Mouse (Mus musculus): ENCODE data around the gene Mrpl21. TPM values are rescaled to one million over a fixed set of nuclear protein-coding genes. Genes with fewer than 3 reads are reported as not detected.

Gene Mrpl21
- polyA plus RNA-seq, 1 experiment from 2014 or later, result 104 TPM

DNA sequence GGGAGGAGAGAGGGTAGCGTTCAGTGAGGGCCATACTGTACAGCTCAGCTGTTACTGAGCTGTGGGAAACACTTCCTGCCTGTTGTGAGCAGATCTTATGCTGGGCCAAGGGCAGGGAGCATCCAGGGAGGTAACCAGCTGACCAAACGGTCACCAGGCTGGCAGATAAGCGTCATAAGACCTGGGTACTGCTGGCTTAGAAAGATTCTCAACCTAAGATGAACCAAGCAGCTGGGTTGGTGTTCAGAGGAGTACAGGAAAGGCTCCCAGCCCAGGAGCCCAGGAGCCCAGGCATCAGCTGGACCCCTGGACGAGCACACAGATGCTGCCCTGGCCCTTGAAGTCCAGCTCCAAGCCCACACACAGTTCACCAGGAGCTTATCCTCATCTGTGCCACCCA lies 15.4 kb upstream of the Mrpl21 start:
- Histone ChIP-seq H3K9me3 (ENCODE audit: control insufficient read depth, low read length) (no peaks in the 10 kb centered on the region), H3K27me3 (ENCODE audit: control insufficient read depth, insufficient read depth, low read length) (no peaks in the 10 kb centered on the region), H3K27ac (ENCODE audit: low read depth, low read length) (no peak overlapping the region), H3K9ac (replicated peaks; ENCODE audit: low read depth, low read length) (no peak overlapping the region), H3K4me2 (ENCODE audit: low read depth, low read length) (no peak overlapping the region), H3K4me3 (ENCODE audit: low read depth, low read length) (no peak overlapping the region), H3K4me1 (ENCODE audit: control insufficient read depth, insufficient read depth, low read length) (no peaks in the 10 kb centered on the region), H3K36me3 (ENCODE audit: control insufficient read depth, insufficient read depth, low read length) (peaks cover 72% of the 10 kb centered on the region)
- no peak for ATAC-seq (ENCODE audit: low read depth)
- 94% methylated on average over 4 of the region's 4 CpGs for WGBS

DNA sequence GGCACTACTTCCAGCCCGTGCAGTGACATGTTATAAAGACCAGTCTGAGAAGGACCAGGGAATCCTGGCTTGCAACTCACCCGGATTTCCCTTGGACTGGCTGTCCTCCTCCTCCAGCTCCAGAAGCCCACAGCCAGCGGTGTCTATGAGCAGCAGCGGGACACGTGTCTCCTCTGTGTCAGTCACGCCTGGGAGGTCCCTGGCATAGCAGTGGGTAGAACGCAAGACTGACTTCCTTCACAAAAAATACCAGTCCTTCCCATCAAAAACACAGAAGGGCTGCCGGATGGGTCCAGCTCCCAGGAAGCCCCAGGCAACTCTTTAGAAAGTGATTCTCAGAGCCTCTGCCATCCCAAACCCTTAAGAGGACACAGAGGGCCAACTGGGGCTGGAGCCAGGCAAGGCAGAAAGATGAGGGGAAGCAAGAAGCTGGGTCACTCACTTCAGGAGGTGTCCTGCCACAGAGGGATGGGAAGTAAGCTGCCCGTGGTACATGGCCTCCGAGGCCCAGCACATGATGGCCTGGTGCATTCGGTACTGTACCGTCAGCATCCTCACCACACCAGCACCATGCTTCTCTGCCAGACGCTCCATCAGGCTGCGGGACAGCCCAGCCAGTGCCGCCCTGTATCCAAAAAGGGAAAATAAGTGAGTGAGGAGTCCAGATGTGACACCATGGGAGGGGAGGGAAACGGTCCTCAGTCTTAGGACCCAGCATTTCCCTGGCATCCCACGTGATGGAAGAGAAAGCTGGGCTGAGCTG lies 14.3 kb upstream of the Mrpl21 start:
- no peak for ATAC-seq (ENCODE audit: low read depth)
- Histone ChIP-seq H3K36me3 (ENCODE audit: control insufficient read depth, insufficient read depth, low read length) (peaks cover 80% of the 10 kb centered on the region), H3K4me3 (ENCODE audit: low read depth, low read length) (no peak overlapping the region), H3K9me3 (ENCODE audit: control insufficient read depth, low read length) (no peaks in the 10 kb centered on the region), H3K27me3 (ENCODE audit: control insufficient read depth, insufficient read depth, low read length) (no peaks in the 10 kb centered on the region), H3K4me2 (ENCODE audit: low read depth, low read length) (no peak overlapping the region), H3K9ac (replicated peaks; ENCODE audit: low read depth, low read length) (no peak overlapping the region), H3K4me1 (ENCODE audit: control insufficient read depth, insufficient read depth, low read length) (no peaks in the 10 kb centered on the region), H3K27ac (ENCODE audit: low read depth, low read length) (no peak overlapping the region)
- 94% methylated on average over 17 of the region's 17 CpGs for WGBS

DNA sequence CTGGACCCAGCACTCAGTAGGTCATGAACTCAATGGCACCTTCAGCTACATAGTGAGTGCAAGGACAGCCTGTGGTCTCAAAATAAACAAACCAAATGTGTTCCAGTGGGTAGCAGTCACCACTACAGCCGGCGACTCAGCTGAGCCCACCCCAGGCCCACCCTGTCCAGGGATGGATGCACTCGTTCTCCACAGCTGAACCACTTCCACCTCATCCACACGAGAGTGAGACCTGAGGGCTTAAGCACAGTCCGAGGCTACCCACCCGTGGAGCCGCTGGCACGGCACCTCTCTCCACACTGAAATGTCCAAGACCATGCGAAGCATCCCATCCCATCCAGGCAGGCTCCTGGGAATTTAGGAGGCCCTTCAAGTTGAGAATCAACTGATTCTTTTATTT lies 13.4 kb upstream of the Mrpl21 start:
- no peak overlapping the region for H3K4me2 ChIP-seq (ENCODE audit: low read depth, low read length)
- no peak for ATAC-seq (ENCODE audit: low read depth)
- no peak overlapping the region for H3K9ac ChIP-seq (replicated peaks; ENCODE audit: low read depth, low read length)
- H3K27ac ChIP-seq (ENCODE audit: low read depth, low read length), result no peak overlapping the region
- no peaks in the 10 kb centered on the region for H3K4me1 ChIP-seq (ENCODE audit: control insufficient read depth, insufficient read depth, low read length)
- no peak overlapping the region for H3K4me3 ChIP-seq (ENCODE audit: low read depth, low read length)
- H3K9me3 ChIP-seq (ENCODE audit: control insufficient read depth, low read length), result no peaks in the 10 kb centered on the region
- 92% methylated on average over 9 of the region's 9 CpGs for WGBS
- H3K27me3 ChIP-seq (ENCODE audit: control insufficient read depth, insufficient read depth, low read length), result no peaks in the 10 kb centered on the region
- peaks cover 77% of the 10 kb centered on the region for H3K36me3 ChIP-seq (ENCODE audit: control insufficient read depth, insufficient read depth, low read length)

DNA sequence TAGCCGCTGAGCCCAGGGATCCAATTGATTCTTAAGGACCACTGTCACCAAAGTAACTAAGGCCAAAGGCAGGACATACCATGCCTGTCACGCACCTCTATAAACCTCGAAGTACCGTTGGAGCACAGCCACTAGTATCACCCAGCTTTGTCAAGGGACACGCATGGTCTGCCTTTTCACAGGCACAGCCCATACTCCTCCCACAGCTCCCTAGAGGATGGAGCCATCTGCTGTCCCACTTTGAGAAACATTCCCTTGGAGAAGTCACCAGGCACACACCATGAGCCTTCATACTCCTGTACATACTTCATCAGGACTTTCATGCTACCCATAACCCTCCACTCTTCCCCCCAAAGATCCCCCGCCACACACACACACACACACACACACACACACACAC lies 12.9 kb upstream of the Mrpl21 start:
- Histone ChIP-seq H3K27me3 (ENCODE audit: control insufficient read depth, insufficient read depth, low read length) (no peaks in the 10 kb centered on the region), H3K36me3 (ENCODE audit: control insufficient read depth, insufficient read depth, low read length) (peaks cover 72% of the 10 kb centered on the region), H3K4me3 (ENCODE audit: low read depth, low read length) (no peak overlapping the region), H3K4me1 (ENCODE audit: control insufficient read depth, insufficient read depth, low read length) (no peaks in the 10 kb centered on the region), H3K9ac (replicated peaks; ENCODE audit: low read depth, low read length) (no peak overlapping the region), H3K4me2 (ENCODE audit: low read depth, low read length) (no peak overlapping the region), H3K9me3 (ENCODE audit: control insufficient read depth, low read length) (no peaks in the 10 kb centered on the region), H3K27ac (ENCODE audit: low read depth, low read length) (no peak overlapping the region)
- WGBS, result 92% methylated on average over 6 of the region's 6 CpGs
- ATAC-seq (ENCODE audit: low read depth), result no peak

DNA sequence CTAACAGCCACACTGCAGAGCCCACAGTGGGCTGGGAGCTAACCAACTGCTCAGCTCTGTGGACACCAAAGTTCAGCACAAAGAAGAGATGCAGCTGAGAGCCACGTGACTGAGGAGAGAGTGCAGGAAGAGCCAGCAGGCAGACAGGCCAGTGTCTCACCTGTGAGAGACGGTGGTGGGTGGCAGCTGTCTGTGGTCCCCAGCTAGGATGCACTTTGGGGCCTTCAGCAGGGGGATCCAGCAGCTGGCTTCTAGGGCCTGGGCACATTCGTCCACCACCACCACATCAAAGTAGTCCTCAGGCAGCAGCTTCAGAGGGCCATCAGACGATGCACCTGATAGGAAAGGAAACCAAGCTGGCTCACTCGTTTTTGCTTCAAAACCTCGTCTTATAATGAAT lies 11.3 kb upstream of the Mrpl21 start:
- no peak for ATAC-seq (ENCODE audit: low read depth)
- no peaks in the 10 kb centered on the region for H3K9me3 ChIP-seq (ENCODE audit: control insufficient read depth, low read length)
- peaks cover 64% of the 10 kb centered on the region for H3K36me3 ChIP-seq (ENCODE audit: control insufficient read depth, insufficient read depth, low read length)
- no peaks in the 10 kb centered on the region for H3K4me1 ChIP-seq (ENCODE audit: control insufficient read depth, insufficient read depth, low read length)
- no peak overlapping the region for H3K4me2 ChIP-seq (ENCODE audit: low read depth, low read length)
- H3K27me3 ChIP-seq (ENCODE audit: control insufficient read depth, insufficient read depth, low read length), result no peaks in the 10 kb centered on the region
- H3K9ac ChIP-seq (replicated peaks; ENCODE audit: low read depth, low read length), result no peak overlapping the region
- no peak overlapping the region for H3K4me3 ChIP-seq (ENCODE audit: low read depth, low read length)
- H3K27ac ChIP-seq (ENCODE audit: low read depth, low read length), result no peak overlapping the region
- 89% methylated on average over 6 of the region's 6 CpGs for WGBS

DNA sequence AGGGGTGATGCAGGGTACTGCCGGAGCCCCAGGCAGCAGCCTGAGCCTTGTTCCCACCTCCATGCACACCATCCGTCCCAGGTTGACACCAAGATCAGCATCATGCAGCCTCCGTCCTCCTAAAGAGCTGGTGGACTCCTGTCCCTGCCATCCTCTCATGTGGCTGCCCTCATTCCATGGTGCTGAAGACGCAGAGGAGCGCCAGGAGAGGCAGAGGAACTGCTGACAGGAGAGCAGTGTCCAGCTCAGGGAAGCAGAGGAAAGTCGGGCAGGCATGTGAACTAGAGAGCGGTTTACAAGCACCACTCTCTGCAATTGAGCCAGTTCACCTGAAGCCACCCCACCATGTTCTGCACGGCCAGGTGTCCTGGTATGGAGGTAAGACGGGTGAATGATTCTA lies 9.4 kb upstream of the Mrpl21 start:
- 93% methylated on average over 9 of the region's 9 CpGs for WGBS
- no peak overlapping the region for H3K4me2 ChIP-seq (ENCODE audit: low read depth, low read length)
- no peak overlapping the region for H3K4me3 ChIP-seq (ENCODE audit: low read depth, low read length)
- H3K9ac ChIP-seq (replicated peaks; ENCODE audit: low read depth, low read length), result no peak overlapping the region
- peaks cover 60% of the 10 kb centered on the region for H3K36me3 ChIP-seq (ENCODE audit: control insufficient read depth, insufficient read depth, low read length)
- H3K27ac ChIP-seq (ENCODE audit: low read depth, low read length), result no peak overlapping the region
- no peaks in the 10 kb centered on the region for H3K4me1 ChIP-seq (ENCODE audit: control insufficient read depth, insufficient read depth, low read length)
- ATAC-seq (ENCODE audit: low read depth), result no peak
- no peaks in the 10 kb centered on the region for H3K9me3 ChIP-seq (ENCODE audit: control insufficient read depth, low read length)
- no peaks in the 10 kb centered on the region for H3K27me3 ChIP-seq (ENCODE audit: control insufficient read depth, insufficient read depth, low read length)

DNA sequence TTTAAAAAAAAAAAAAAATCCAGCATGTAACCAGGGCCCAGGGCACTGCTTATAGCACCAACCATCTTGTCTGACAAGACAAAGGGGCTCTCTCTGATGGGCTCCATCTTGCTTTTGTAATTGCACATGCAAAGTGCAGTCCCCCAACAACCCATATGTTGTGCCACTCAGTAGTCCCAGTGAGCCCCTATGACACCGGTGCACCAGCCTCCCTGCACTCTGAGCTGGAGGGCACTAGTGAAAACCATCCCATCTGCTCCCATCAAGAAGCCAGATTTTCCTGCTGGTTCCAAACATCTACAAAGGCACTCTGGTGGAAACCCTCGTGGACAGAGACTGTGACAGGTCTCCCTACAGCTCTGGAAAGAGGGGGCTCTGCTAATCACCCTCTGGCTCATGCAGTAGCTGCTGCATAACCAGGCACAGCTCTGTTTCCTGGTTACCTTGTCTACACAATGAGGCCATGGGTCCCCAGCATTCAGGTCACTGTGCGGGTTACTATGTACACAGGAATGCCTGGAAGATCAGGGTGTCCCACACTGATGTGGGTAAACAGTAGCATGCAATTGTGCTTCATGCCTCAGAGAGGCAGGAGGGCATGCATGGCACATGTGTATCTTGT lies 6.8 kb upstream of the Mrpl21 start:
- no peaks in the 10 kb centered on the region for H3K4me1 ChIP-seq (ENCODE audit: control insufficient read depth, insufficient read depth, low read length)
- H3K4me2 ChIP-seq (ENCODE audit: low read depth, low read length), result no peak overlapping the region
- peaks cover 45% of the 10 kb centered on the region for H3K36me3 ChIP-seq (ENCODE audit: control insufficient read depth, insufficient read depth, low read length)
- no peaks in the 10 kb centered on the region for H3K27me3 ChIP-seq (ENCODE audit: control insufficient read depth, insufficient read depth, low read length)
- WGBS, result 87% methylated on average over 3 of the region's 3 CpGs
- H3K9me3 ChIP-seq (ENCODE audit: control insufficient read depth, low read length), result no peaks in the 10 kb centered on the region
- ATAC-seq (ENCODE audit: low read depth), result no peak
- no peak overlapping the region for H3K27ac ChIP-seq (ENCODE audit: low read depth, low read length)
- no peak overlapping the region for H3K9ac ChIP-seq (replicated peaks; ENCODE audit: low read depth, low read length)
- H3K4me3 ChIP-seq (ENCODE audit: low read depth, low read length), result no peak overlapping the region

DNA sequence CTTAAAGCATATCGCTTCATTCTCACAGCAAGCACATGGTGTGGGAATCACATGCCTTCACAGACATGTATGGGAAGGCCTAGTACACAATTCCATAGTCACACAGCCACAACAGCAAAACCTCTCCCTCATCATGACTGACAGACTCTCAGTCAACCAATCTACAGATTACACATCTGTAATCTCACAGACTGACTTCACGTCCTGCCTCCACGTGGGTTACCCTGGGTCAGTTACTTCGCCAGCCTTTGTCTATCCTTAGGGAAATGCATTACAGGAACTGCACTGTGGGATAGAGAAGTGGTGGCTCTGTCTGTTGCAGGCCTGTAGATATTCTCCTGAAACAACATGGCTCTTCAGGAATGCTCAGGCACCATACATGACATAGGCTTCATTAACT lies 815 bp upstream of the Mrpl21 start:
- Histone ChIP-seq H3K36me3 (ENCODE audit: control insufficient read depth, insufficient read depth, low read length) (peaks cover 21% of the 10 kb centered on the region; the same call in 1 of the 2 replicates), H3K27ac (ENCODE audit: low read depth, low read length) (no peak overlapping the region), H3K9ac (replicated peaks; ENCODE audit: low read depth, low read length) (peak overlapping the region; percentile 76; the same call in 1 of the 2 replicates), H3K4me1 (ENCODE audit: control insufficient read depth, insufficient read depth, low read length) (peaks cover 16% of the 10 kb centered on the region), H3K27me3 (ENCODE audit: control insufficient read depth, insufficient read depth, low read length) (no peaks in the 10 kb centered on the region), H3K4me3 (ENCODE audit: low read depth, low read length) (peak overlapping the region; percentile 81), H3K4me2 (ENCODE audit: low read depth, low read length) (peak overlapping the region; percentile 70), H3K9me3 (ENCODE audit: control insufficient read depth, low read length) (no peaks in the 10 kb centered on the region)
- ATAC-seq (ENCODE audit: low read depth), result no peak
- 71% methylated on average over 4 of the region's 4 CpGs for WGBS

DNA sequence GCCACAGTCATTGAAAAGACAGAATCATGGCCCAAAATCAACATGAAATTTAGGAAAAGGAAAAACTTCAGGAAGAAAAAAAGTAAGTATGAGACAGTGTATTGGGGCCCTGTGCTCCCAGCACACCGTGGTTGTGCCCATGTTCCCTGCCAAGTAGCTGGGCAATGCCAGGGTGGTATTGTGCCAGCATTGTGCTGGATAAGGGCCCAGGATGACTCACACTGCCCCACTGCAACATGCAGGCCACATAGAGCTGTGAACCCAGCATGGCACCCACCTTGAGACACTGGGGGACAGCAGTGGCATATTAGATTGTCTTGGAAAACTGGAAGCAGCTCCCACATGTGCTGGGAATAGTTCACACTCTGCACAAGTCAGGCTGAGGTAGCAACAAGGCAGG lies 6.3 kb downstream of the Mrpl21 start:
- ATAC-seq (ENCODE audit: low read depth), result no peak
- Histone ChIP-seq H3K4me2 (ENCODE audit: low read depth, low read length) (no peak overlapping the region), H3K27me3 (ENCODE audit: control insufficient read depth, insufficient read depth, low read length) (no peaks in the 10 kb centered on the region), H3K36me3 (ENCODE audit: control insufficient read depth, insufficient read depth, low read length) (peaks cover 30% of the 10 kb centered on the region), H3K4me1 (ENCODE audit: control insufficient read depth, insufficient read depth, low read length) (no peaks in the 10 kb centered on the region), H3K27ac (ENCODE audit: low read depth, low read length) (no peak overlapping the region), H3K9me3 (ENCODE audit: control insufficient read depth, low read length) (no peaks in the 10 kb centered on the region), H3K9ac (replicated peaks; ENCODE audit: low read depth, low read length) (no peak overlapping the region), H3K4me3 (ENCODE audit: low read depth, low read length) (no peak overlapping the region)
- WGBS, result 96% methylated on average over 1 of the region's 1 CpGs
